Mouse (Mus musculus): Measurements from ENCODE around the gene I830077J02Rik. TPM values are rescaled to one million over a fixed set of nuclear protein-coding genes. Genes with fewer than 3 reads are reported as not detected.
"Not testable (repeated sequence)": the region's sequence is repeated elsewhere in the genome, so short reads cannot be mapped to it uniquely, and the experiment has no call there.

Gene I830077J02Rik
- polyA plus RNA-seq, 1 experiment from 2014 or later = 0.55 TPM

- Histone ChIP-seq H3K9me3 (no peaks in the 10 kb centered on the region), H3K4me2 (replicated peaks) (no peak overlapping the region), H3K36me3 (peaks cover 25% of the 10 kb centered on the region), H3K27ac (no peak overlapping the region), H3K9ac (no peak overlapping the region), H3K4me1 (no peaks in the 10 kb centered on the region), H3K27me3 (no peaks in the 10 kb centered on the region), H3K4me3 (no peak overlapping the region)
- ATAC-seq (ENCODE audit: low FRiP score, low read depth) = no peak
- 92% methylated on average over 4 of the region's 4 CpGs for WGBS
These were observed 3.6 kb upstream of the I830077J02Rik start for GRCm38 (mm10) chr3:105936111-105936510.

- WGBS = 81% methylated on average over 5 of the region's 5 CpGs
These were observed 2.6 kb upstream of the I830077J02Rik start for GRCm38 (mm10) chr3:105935033-105935432.

DNA sequence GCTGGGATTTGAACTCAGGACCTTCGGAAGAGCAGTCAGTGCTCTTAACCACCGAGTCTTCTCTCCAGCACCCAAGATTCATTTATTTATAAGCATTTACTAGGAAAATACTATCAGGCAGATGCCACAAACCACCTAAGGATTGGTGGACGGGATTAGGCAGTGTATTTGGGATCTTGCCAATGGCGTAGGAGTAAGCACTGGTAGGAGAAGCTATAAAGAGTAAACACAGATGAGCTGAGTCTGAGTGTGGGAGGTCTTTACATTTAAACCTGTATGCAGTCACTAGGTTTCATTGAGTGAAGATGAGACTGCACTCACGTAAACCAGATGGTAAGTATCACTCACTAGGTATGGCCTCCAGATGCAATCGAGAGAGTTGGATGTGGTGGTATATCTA, 1.5 kb upstream of the I830077J02Rik start:
- Histone ChIP-seq H3K9ac (no peak overlapping the region), H3K27me3 (no peaks in the 10 kb centered on the region), H3K4me3 (no peak overlapping the region), H3K4me2 (replicated peaks) (no peak overlapping the region), H3K4me1 (no peaks in the 10 kb centered on the region), H3K36me3 (peaks cover 10% of the 10 kb centered on the region), H3K27ac (no peak overlapping the region), H3K9me3 (no peaks in the 10 kb centered on the region)
- no peak for ATAC-seq (ENCODE audit: low FRiP score, low read depth)
- WGBS = 92% methylated on average over 6 of the region's 6 CpGs

More at GRCm38 (mm10) chr3:105935033-105935432, 2.6 kb upstream of the I830077J02Rik start:
- H3K27me3 ChIP-seq = no peaks in the 10 kb centered on the region
- peaks cover 15% of the 10 kb centered on the region for H3K36me3 ChIP-seq
- H3K4me1 ChIP-seq = no peaks in the 10 kb centered on the region
- ATAC-seq (ENCODE audit: low FRiP score, low read depth) = no peak
- no peaks in the 10 kb centered on the region for H3K9me3 ChIP-seq
- H3K9ac ChIP-seq = no peak overlapping the region
- no peak overlapping the region for H3K27ac ChIP-seq
- no peak overlapping the region for H3K4me3 ChIP-seq
- no peak overlapping the region for H3K4me2 ChIP-seq (replicated peaks)

DNA sequence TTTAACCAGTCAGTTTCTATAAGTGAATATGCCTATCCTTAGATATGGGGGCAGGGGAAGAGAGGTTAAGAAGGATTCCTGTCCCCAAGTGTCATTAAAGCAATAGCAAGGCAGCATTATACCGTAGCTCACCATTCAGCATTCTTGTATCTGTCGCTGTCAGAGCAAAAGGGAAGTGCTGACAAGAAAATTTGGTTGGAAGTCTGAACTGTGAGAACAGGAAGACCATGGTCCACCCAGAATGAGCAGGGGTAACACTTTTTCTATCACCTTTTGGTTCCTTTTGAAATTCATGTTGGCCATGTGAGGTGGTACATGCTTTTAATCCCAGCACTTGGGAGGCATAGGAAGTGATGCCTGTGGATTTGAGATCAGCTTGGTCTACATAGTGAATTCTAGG, 1.4 kb downstream of the I830077J02Rik start:
- H3K4me3 ChIP-seq = no peak overlapping the region
- no peak overlapping the region for H3K9ac ChIP-seq
- no peaks in the 10 kb centered on the region for H3K4me1 ChIP-seq
- no peak overlapping the region for H3K27ac ChIP-seq
- no peaks in the 10 kb centered on the region for H3K27me3 ChIP-seq
- H3K9me3 ChIP-seq = no peaks in the 10 kb centered on the region
- no peaks in the 10 kb centered on the region; the same call in 1 of the 2 replicates for H3K36me3 ChIP-seq
- H3K4me2 ChIP-seq (replicated peaks) = no peak overlapping the region
- WGBS = 91% methylated on average over 2 of the region's 2 CpGs
- no peak for ATAC-seq (ENCODE audit: low FRiP score, low read depth)

DNA sequence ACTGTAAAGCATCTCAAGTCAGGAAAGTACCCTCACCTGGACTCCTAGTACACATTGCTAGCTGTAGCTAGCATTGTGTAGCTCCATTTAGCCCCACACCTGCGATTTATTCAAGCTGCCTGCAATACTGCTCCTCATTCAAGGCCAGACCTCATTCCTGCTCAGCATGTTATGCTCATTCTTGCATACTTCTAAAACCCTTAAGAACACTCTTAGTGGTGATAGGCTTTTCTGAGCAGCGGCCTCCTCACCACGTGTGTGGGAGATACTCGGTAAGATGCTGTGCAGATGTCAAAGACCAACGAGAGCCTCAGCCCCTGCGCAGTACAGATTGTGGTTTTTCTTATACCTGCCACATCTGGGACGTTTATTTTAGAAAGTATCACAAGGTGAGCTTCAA, 2.6 kb downstream of the I830077J02Rik start:
- H3K36me3 ChIP-seq = no peaks in the 10 kb centered on the region; the same call in 1 of the 2 replicates

GRCm38 (mm10) chr3:105928781-105929180, 3.7 kb downstream of the I830077J02Rik start:
- H3K36me3 ChIP-seq = no peaks in the 10 kb centered on the region
- H3K9ac ChIP-seq = no peak overlapping the region
- no peaks in the 10 kb centered on the region for H3K9me3 ChIP-seq
- no peaks in the 10 kb centered on the region for H3K4me1 ChIP-seq
- ATAC-seq (ENCODE audit: low FRiP score, low read depth) = no peak
- WGBS = 86% methylated on average over 6 of the region's 6 CpGs
- no peak overlapping the region for H3K4me2 ChIP-seq (replicated peaks)
- no peaks in the 10 kb centered on the region for H3K27me3 ChIP-seq
- H3K27ac ChIP-seq = no peak overlapping the region
- H3K4me3 ChIP-seq = no peak overlapping the region

More for the DNA sequence above, 2.6 kb downstream of the I830077J02Rik start:
- WGBS = 83% methylated on average over 7 of the region's 7 CpGs
- Histone ChIP-seq H3K9ac (no peak overlapping the region), H3K4me3 (no peak overlapping the region), H3K4me2 (replicated peaks) (no peak overlapping the region), H3K27me3 (no peaks in the 10 kb centered on the region), H3K9me3 (no peaks in the 10 kb centered on the region), H3K4me1 (no peaks in the 10 kb centered on the region), H3K27ac (no peak overlapping the region)
- no peak for ATAC-seq (ENCODE audit: low FRiP score, low read depth)

DNA sequence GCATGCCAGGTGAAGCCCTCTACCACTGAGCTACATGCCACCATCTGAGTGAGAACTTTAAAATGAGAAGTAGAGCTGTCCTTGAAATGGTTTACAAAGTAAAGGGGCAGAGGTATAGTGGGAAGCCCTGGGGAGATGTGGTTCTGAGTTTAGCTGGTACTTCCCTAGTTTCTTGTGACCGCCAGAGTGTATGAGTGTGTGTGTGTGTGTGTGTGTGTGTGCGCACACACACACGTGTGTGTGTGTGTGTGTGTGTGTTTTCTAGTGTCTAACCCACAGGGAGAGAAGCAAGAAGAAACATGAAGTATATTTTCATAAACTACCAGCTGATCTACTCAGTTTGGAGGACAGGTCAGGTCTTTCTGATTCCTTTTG, 4.3 kb downstream of the I830077J02Rik start:
- H3K27me3 ChIP-seq = no peaks in the 10 kb centered on the region
- no peak overlapping the region for H3K4me3 ChIP-seq
- no peak for ATAC-seq (ENCODE audit: low FRiP score, low read depth)
- no peak overlapping the region for H3K9ac ChIP-seq
- no peaks in the 10 kb centered on the region for H3K9me3 ChIP-seq
- H3K4me2 ChIP-seq (replicated peaks) = no peak overlapping the region
- WGBS = 89% methylated on average over 3 of the region's 3 CpGs
- H3K27ac ChIP-seq = no peak overlapping the region
- H3K4me1 ChIP-seq = no peaks in the 10 kb centered on the region
- no peaks in the 10 kb centered on the region for H3K36me3 ChIP-seq

DNA sequence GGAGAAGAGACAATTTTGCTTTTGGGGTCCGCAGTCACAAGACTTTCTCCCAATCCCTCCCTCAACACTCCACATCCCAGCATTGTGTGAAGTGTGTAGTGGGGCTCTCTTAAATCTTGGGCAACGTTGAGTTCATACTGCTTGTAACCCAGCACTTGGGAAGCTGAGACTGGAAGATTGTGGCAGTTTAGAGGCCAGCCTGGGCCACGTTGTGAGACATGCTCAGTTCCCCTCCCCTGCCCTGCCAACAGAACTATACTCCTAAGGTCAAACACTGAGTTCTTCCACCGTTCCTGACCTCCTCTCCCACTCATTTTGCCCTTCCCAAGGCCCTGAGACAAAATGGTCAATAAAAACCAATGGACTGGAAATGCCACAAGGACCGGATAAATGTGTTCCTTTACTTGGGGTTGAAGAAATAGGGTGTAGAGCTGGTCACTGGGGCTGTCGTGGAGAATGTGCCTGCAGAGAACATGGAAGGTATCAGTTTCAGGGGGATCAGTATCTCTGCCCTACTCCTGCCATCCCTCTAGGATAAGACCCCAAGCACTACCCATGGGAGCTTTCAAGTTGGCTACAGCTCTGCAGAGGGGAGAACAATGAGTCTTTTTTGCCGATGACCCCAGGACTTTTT, 4.8 kb downstream of the I830077J02Rik start:
- Histone ChIP-seq H3K9me3 (no peaks in the 10 kb centered on the region), H3K4me3 (no peak overlapping the region), H3K9ac (no peak overlapping the region), H3K4me1 (no peaks in the 10 kb centered on the region), H3K36me3 (no peaks in the 10 kb centered on the region), H3K4me2 (replicated peaks) (no peak overlapping the region), H3K27me3 (no peaks in the 10 kb centered on the region), H3K27ac (no peak overlapping the region)
- no peak for ATAC-seq (ENCODE audit: low FRiP score, low read depth)
- WGBS = 78% methylated on average over 7 of the region's 7 CpGs

- Histone ChIP-seq H3K4me2 (replicated peaks) (no peak overlapping the region), H3K9me3 (no peaks in the 10 kb centered on the region), H3K27me3 (no peaks in the 10 kb centered on the region), H3K36me3 (no peaks in the 10 kb centered on the region), H3K4me3 (no peak overlapping the region), H3K27ac (no peak overlapping the region), H3K9ac (no peak overlapping the region), H3K4me1 (no peaks in the 10 kb centered on the region)
- ATAC-seq (ENCODE audit: low FRiP score, low read depth) = no peak
- 88% methylated on average over 9 of the region's 9 CpGs for WGBS
These were observed 7.8 kb downstream of the I830077J02Rik start for GRCm38 (mm10) chr3:105924616-105925015.

GRCm38 (mm10) chr3:105921959-105922358, 10.5 kb downstream of the I830077J02Rik start:
- 82% methylated on average over 2 of the region's 2 CpGs for WGBS
- no peak overlapping the region for H3K9ac ChIP-seq
- H3K36me3 ChIP-seq = no peaks in the 10 kb centered on the region
- H3K9me3 ChIP-seq = no peaks in the 10 kb centered on the region
- H3K4me3 ChIP-seq = no peak overlapping the region
- no peak overlapping the region for H3K4me2 ChIP-seq (replicated peaks)
- no peak overlapping the region for H3K27ac ChIP-seq
- no peaks in the 10 kb centered on the region for H3K27me3 ChIP-seq
- H3K4me1 ChIP-seq = no peaks in the 10 kb centered on the region
- ATAC-seq (ENCODE audit: low FRiP score, low read depth) = no peak

- H3K27me3 ChIP-seq; H3K27ac ChIP-seq; H3K4me2 ChIP-seq (replicated peaks); H3K4me1 ChIP-seq; H3K36me3 ChIP-seq; H3K4me3 ChIP-seq; ATAC-seq (ENCODE audit: low FRiP score, low read depth); H3K9me3 ChIP-seq; H3K9ac ChIP-seq: not testable (repeated sequence)
These were observed 11.7 kb downstream of the I830077J02Rik start for GRCm38 (mm10) chr3:105920743-105921142.

DNA sequence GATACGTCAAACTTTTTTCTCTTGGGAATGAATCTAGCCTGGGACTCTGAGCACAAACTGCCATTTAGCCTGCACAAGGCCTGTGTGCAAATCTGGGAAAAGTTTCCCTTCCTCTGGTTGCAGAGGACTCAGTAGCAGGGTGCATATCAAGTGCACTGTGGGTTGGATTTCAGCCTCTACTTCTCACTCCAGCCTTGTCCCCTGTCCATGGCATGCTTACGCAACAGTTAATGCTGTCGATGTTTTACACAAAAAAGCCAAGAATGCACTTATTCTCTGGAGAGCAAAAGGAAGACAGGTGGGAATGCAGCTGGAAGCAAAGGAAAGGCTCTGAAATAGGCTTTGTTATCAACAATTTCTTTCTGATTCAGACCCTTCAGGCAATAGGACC, 14.1 kb downstream of the I830077J02Rik start:
- Histone ChIP-seq H3K4me1 (no peaks in the 10 kb centered on the region), H3K9me3 (no peaks in the 10 kb centered on the region), H3K4me3 (no peak overlapping the region), H3K9ac (no peak overlapping the region), H3K4me2 (replicated peaks) (no peak overlapping the region), H3K27me3 (no peaks in the 10 kb centered on the region), H3K36me3 (no peaks in the 10 kb centered on the region), H3K27ac (no peak overlapping the region)
- WGBS = 71% methylated on average over 3 of the region's 3 CpGs
- no peak for ATAC-seq (ENCODE audit: low FRiP score, low read depth)

GRCm38 (mm10) chr3:105917656-105918354, 14.7 kb downstream of the I830077J02Rik start:
- 59% methylated on average over 10 of the region's 10 CpGs for WGBS
- H3K27ac ChIP-seq = no peak overlapping the region
- no peaks in the 10 kb centered on the region for H3K36me3 ChIP-seq
- ATAC-seq (ENCODE audit: low FRiP score, low read depth) = no peak
- H3K4me3 ChIP-seq = no peak overlapping the region
- H3K9ac ChIP-seq = no peak overlapping the region
- no peaks in the 10 kb centered on the region for H3K9me3 ChIP-seq
- H3K4me2 ChIP-seq (replicated peaks) = no peak overlapping the region
- H3K4me1 ChIP-seq = no peaks in the 10 kb centered on the region
- no peaks in the 10 kb centered on the region for H3K27me3 ChIP-seq

Data from limb, embryonic 13.5 days (tissue).